In the genomic region with DNA sequence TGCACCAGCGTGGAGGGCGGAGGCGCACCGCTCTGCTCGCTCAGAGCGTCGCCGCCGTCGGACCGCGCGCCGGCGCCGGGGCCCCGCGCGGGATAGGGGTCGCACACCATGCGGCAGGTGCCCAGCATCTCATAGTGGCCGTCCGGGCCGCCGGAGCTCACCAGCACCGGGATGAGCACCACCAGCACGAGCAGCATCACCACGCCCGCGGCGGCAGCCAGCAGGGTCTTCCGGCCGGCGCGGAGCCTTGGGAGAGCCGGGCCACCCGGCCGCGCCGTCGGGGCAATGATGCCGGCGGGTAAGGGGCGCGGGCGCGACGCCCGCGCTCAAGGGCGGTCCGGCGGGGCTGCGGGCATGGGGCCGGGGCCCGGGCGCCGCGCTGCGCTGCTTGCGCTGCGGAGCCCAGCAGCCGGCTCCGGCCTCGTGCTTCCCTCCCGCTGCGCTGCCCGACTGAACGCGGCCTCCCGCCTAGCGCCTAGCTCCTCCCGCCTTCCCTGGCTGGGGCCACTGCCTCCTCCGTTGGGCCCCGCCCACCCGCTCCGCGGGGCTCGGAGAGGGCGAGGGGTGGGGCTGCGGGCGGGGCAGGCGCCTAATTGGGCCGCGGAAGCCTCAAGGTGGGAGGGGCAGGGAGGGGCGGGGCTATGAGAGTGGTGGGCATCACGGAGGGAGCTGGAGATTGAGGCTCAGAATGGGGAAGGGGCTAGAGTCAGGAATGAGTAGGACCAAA, we compare ENCODE assay signal across 8 mouse cellular contexts. TPM values are rescaled to one million over a fixed set of nuclear protein-coding genes. Genes with fewer than 3 reads are reported as not detected.
DNase-seq lines count a peak whose midpoint lies in the region; ATAC-seq and TF ChIP-seq lines count a peak whose summit lies in the region.

C1ql1 (minus strand) TSS at position 424 of the 727 bp plus-strand sequence.

- DNase-seq in cerebellum, adult 11-12 months: peak; percentile 23
- no peak for DNase-seq in cerebellum, adult 8-10 months
- DNase-seq in liver: peak; percentile 92
- peak; percentile 78 for DNase-seq in midbrain, postnatal 0 days (ENCODE audit: low spot score)
- DNase-seq in spleen, postnatal 10 days (ENCODE audit: low spot score in 2 of 2): peak; percentile 47 to 83

- peak within 1 kb of the TSS; percentile 52 for H3K9ac ChIP-seq in heart, embryonic 12.5 days
- peak within 1 kb of the TSS; percentile 35 for H3K9ac ChIP-seq in kidney, embryonic 15.5 days
- H3K9ac ChIP-seq in midbrain, postnatal 0 days (replicated peaks; ENCODE audit: low read length, poor library complexity, severe bottlenecking): 0 out of 2 replicates have a peak within 1 kb of the TSS, but pooled peaks have one; percentile 9

- H3K4me1 ChIP-seq in embryonic fibroblast, embryonic 13.5 days (ENCODE audit: control insufficient read depth, insufficient read depth, low read length): 0 out of 2 replicates have a peak, but pooled peaks cover 2% of the 10 kb centered on the region
- H3K4me1 ChIP-seq in heart, embryonic 12.5 days (replicated peaks): peaks cover 36% of the 10 kb centered on the region
- H3K4me1 ChIP-seq in kidney, embryonic 15.5 days: peaks cover 47% of the 10 kb centered on the region
- H3K4me1 ChIP-seq in midbrain, postnatal 0 days (ENCODE audit: insufficient read depth, low read length): peaks cover 9% of the 10 kb centered on the region

- H3K36me3 ChIP-seq in heart, embryonic 12.5 days: no peaks in the 10 kb centered on the region
- H3K36me3 ChIP-seq in kidney, embryonic 15.5 days: no peaks in the 10 kb centered on the region
- no peaks in the 10 kb centered on the region for H3K36me3 ChIP-seq in midbrain, postnatal 0 days (ENCODE audit: insufficient read depth, low read length)

- H3K9me3 ChIP-seq in heart, embryonic 12.5 days (replicated peaks): no peaks in the 10 kb centered on the region
- no peaks in the 10 kb centered on the region for H3K9me3 ChIP-seq in kidney, embryonic 15.5 days (replicated peaks)
- H3K9me3 ChIP-seq in midbrain, postnatal 0 days (ENCODE audit: low read length): no peaks in the 10 kb centered on the region

- 1% methylated on average over 87 of the region's 87 CpGs for WGBS in heart, embryonic 12.5 days
- under 1% methylated on average over 62 of the region's 87 CpGs for WGBS in kidney, embryonic 15.5 days
- under 1% methylated on average over 46 of the region's 87 CpGs for WGBS in midbrain, postnatal 0 days

- TF ChIP-seq CTCF in embryonic fibroblast, embryonic 13.5 days (IDR thresholded peaks at IDR 0.05; ENCODE audit: borderline replicate concordance, insufficient read depth, low read length): no peak
- no peak for TF ChIP-seq CTCF in midbrain, postnatal 0 days (IDR thresholded peaks at IDR 0.05)

- H3K4me3 ChIP-seq in embryonic fibroblast, embryonic 13.5 days (ENCODE audit: insufficient read depth, low read length): no peak within 1 kb of the TSS; the same call in 1 of the 2 replicates
- peak within 1 kb of the TSS; percentile 43 for H3K4me3 ChIP-seq in heart, embryonic 12.5 days
- H3K4me3 ChIP-seq in kidney, embryonic 15.5 days (replicated peaks): peak within 1 kb of the TSS; percentile 45
- H3K4me3 ChIP-seq in midbrain, postnatal 0 days (ENCODE audit: low read depth, low read length): peak within 1 kb of the TSS; percentile 39

- peak; percentile 92 for ATAC-seq in heart, embryonic 12.5 days (ENCODE audit: insufficient number of reproducible peaks, low FRiP score)
- ATAC-seq in kidney, embryonic 15.5 days (replicated peaks; ENCODE audit: low FRiP score): peak; percentile 91
- ATAC-seq in midbrain, postnatal 0 days (ENCODE audit: low FRiP score): peak; percentile 58

- no peak within 1 kb of the TSS for H3K27ac ChIP-seq in embryonic fibroblast, embryonic 13.5 days (ENCODE audit: insufficient read depth, low read length)
- no peak within 1 kb of the TSS for H3K27ac ChIP-seq in heart, embryonic 12.5 days (ENCODE audit: poor library complexity, severe bottlenecking)
- no peak within 1 kb of the TSS for H3K27ac ChIP-seq in kidney, embryonic 15.5 days
- H3K27ac ChIP-seq in midbrain, postnatal 0 days (ENCODE audit: low read depth, low read length): no peak within 1 kb of the TSS

- 0 out of 2 replicates have a peak, but pooled peaks have one; percentile 16 for TF ChIP-seq POLR2A in embryonic fibroblast, embryonic 13.5 days (IDR thresholded peaks at IDR 0.05; ENCODE audit: low read depth, low read length)

- H3K4me2 ChIP-seq in heart, embryonic 12.5 days: peak within 1 kb of the TSS; percentile 73
- peak within 1 kb of the TSS; percentile 82 for H3K4me2 ChIP-seq in kidney, embryonic 15.5 days
- peak within 1 kb of the TSS; percentile 59 for H3K4me2 ChIP-seq in midbrain, postnatal 0 days (ENCODE audit: low read depth, low read length, poor library complexity, severe bottlenecking)

- peaks cover 91% of the 10 kb centered on the region for H3K27me3 ChIP-seq in heart, embryonic 12.5 days (replicated peaks)
- H3K27me3 ChIP-seq in kidney, embryonic 15.5 days: peaks cover 96% of the 10 kb centered on the region
- H3K27me3 ChIP-seq in midbrain, postnatal 0 days (ENCODE audit: insufficient read depth, low read length): peaks cover 49% of the 10 kb centered on the region

RNA-seq across cellular contexts. Expression of gene C1ql1, which starts in this region (rescaled TPM):
- polyA plus RNA-seq in embryonic fibroblast, embryonic 13.5 days (2011; ENCODE audit: insufficient read length, low read depth, missing spikeins): not detected in 2 replicates
- polyA plus RNA-seq in heart, embryonic 12.5 days (2016; fragmentation: Nextera tagmentation; extraction: Ambion mirVana): 0.87 and 1.4 TPM in 2 replicates
- 3.7 and 4.2 TPM in 2 replicates for polyA plus RNA-seq in kidney, embryonic 15.5 days (2015; fragmentation: Nextera tagmentation; extraction: Ambion mirVana)
- 45.6 and 52.8 TPM in 2 replicates for total RNA-seq in midbrain, postnatal 0 days (2014; rRNA removed)
- polyA plus RNA-seq in midbrain, postnatal 0 days (2015; fragmentation: Nextera tagmentation; extraction: Ambion mirVana): 15.8 and 16.9 TPM in 2 replicates
